Mouse (Mus musculus) kidney, postnatal 14 days (tissue): ENCODE results near the gene 4930404N11Rik.
A peak's percentile ranks its signal among the peaks of the same experiment; 100 is the strongest.

ENCODE experiments used
- DNase-seq: peaks from one replicate; pipeline ENCODE4 v3.0.0; 2022; ENCODE audit warnings: mixed read lengths

Gene 4930404N11Rik

DNA sequence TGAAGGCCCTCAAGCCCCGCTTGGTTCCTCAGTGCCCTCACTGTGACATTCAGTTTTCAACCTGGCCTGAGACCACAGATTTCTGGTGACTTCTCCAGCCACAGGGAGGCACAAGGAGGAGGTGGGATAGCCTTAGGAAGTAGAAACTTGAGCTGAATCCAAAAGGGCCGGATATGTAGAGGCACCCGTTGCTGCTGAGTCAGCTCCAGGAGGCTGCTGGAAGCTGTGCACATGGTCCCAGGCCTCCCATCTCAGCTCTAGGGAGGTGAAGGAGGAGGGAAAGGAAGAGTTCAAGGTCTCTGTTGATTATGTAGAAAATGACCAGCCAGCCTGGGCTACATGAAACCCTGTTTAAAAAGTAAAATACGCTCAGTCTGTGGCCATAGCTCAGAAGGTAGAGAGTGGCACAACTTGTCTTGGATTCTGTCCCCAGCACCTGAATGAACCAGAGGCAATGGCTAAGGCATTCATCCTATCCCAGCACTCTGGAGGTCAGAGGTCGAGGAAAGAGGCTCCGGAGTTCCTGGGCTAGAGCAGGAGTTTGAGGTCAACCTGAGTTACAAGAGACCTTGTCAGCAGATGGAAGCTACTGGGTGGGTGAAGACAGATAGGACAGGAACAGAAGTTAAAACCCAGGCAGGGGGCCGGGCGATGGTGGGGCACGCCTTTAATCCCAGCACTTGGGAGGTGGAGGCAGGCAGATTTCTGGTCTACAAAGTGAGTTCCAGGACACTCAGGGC, 10.7 kb downstream of the 4930404N11Rik start:
- no peak for DNase-seq

DNA sequence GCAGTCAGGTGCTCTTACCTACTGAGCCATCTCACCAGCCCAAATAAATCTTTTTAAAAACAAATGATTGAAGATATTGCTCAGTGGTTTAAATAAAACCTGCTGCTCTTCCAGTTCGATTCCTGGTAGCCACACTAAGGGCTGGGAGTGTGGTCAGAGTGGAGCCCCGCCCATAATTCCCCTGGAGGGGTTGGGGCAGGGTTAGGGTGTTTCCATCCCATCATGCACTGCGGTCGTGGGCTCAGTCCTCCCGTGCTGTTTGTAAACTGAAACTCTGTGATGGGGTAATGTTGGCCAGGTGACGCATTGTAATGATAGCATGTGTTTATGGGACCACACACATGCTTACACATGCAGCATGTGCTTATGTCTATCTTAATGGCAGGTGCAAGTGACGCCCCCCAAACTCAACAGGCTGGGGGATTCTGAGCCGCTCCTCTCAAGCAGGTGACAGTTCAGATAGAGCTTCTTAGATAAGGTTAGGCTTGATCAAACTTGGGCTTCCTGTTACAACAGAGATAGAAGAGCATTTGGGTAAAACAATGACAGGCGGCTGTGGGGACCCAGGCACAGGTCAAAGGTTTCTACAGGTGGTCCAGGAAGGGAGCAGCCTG, 13.8 kb downstream of the 4930404N11Rik start:
- DNase-seq, result no peak

DNA sequence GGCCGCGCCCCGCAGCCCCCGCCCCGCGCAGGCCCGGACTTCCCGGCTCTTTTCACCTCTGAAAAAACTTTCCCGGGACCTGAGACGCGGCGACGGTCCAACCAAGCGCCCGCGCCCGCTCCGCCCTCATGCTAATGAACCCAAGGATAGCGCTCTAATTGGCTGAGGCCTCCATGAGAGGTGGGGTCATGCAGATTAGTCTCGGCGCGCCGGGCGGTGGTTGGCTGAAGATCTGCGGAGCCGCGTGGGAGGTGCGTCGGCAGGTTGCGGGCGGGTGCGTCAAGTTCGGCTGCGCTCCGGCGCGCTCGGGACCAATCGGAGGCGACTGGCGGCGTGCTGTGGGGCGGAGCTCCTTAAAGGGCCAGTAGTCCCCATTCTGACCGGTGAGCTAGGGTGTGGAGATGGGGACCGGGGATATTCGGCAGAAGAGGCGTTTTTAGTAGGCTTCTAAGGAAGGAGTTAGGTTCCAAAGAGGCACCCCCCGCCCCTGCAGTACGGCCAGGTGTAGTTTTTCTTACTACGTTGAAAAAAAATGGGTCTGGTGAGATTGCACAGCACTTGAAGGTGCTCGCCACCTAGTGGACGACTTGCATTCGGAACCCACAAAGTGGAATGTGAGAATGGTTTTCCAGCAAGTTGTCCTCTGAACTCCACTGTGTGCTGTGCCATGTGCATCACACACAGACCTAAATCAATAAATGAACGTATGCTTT, 15.1 kb downstream of the 4930404N11Rik start, which contains the start of gene Hmg20b:
Gene Hmg20b, minus strand, starts transcription at position 130 of the 713 bp plus-strand sequence.
- DNase-seq, result peak; percentile 100

DNA sequence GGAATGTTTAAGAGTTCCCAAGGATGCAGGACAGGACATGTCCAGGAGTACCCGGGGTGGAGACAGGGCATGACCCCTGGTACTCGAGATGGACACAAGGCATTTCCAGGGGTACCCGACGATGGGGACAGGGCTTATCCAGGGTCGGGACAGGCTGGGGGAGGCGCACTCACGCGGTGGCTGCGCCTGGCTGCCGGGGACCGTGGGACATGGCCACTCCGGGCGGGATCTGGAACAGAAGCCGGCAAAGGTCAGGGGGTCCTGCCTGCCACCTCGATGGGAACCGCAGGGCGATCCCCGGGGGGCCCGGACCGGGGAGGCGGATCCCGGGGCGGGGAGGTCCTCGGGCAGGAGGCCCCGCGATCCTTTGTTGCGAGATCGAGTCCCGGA, 15.7 kb downstream of the 4930404N11Rik start:
- no peak for DNase-seq

DNA sequence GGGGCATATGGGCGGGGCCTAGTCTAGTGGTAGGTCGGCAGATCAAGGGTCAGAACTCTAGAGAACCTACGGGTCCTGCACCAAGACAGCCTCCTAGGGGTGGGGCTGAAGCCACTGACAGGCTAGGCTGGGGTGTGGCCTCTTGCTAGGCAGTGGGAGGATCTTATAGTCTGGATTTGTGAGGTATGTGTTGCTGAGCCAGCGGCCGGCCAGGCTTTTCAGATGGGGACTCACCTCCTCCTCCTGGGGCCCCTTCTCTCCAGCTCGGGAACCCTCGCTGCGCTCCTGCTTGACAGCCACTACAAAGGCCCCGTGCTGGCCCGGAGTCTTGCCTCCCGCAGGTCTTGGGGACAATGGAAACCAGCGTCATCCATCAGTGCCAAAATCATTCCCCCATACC, 16.5 kb downstream of the 4930404N11Rik start:
- peak; percentile 74 for DNase-seq

DNA sequence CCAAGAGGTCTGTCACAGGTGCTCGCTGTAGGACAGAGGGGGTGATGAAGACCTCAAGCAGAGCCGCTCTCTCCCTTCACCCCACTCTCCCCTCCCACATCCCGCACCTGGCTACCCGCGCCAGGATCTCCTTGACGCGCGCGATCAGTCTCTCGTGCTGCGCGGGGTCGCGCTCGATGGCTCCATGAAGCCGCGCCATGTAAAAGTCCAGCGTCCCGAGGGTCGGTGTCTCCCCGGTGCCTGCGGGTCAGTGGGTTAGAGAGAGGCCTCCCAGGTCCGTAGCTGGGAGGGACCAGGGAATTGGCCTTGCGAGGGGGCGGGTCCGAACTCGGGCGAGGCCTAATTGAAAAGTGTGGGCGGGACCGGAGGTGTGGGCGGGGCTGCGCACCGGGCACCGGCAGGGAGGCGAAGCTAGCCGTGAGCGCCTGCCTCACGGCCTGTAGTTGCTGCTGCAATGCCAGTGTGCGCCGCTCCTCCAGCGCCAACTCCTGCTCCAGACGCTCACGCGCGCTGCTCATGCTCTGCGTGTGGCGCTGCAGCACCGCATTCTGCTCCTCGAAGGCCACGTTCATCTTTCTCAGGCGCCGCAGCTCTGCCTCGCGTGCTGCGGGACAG, 19.1 kb downstream of the 4930404N11Rik start:
- DNase-seq, result peak; percentile 88

DNA sequence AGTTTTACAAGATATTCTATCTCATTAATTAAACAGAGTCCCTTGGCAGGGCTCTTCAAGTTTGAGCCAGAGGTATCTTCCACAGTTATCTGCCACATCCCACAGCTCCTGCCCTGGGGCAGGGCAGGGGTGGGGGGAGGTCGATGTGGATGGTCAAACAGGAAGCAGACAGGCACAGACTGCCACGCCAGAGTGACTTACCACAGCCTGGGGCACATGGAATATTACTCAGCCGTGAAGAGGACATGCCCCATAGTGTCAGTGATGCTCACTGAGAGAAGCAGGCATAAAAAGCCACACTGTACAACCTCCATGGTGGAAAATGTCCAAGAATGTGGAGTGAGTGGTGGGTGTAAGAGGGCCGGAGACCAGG, 20.5 kb downstream of the 4930404N11Rik start:
- DNase-seq, result no peak

DNA sequence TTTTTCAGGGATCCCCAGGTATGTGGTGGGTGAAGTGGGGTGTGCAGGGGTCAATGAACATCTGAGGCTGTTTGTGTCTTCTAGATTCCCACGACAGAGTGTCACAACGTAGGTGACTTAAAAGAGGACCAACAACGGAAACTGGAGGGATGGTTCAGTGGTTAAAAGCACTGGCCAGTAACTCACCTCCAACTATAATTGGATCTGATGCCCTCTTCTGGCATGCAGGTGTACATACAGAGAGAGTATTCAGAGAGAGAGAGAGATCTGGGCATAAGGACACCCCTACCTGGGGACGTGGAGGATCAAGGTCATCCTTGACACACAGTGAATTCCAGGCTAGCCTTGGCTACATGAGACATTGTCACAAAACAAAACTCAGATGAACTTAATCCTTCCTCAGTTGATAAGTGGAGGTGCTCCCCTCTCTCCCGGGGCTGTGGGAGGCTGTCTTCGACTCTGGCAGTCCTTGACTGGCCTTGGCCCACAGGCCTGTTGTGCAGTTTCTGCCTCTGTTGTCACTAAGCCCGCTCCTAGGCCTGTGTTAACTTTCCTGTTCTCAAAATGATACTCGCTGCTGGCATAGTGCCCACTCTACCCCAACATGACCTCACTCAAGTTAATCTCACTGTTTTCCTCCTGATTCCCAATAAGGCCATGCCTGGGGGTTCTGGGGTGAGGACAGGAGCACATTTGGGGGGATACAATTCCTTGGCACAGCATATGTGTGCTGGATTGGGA, 21.0 kb downstream of the 4930404N11Rik start:
- DNase-seq, result no peak

DNA sequence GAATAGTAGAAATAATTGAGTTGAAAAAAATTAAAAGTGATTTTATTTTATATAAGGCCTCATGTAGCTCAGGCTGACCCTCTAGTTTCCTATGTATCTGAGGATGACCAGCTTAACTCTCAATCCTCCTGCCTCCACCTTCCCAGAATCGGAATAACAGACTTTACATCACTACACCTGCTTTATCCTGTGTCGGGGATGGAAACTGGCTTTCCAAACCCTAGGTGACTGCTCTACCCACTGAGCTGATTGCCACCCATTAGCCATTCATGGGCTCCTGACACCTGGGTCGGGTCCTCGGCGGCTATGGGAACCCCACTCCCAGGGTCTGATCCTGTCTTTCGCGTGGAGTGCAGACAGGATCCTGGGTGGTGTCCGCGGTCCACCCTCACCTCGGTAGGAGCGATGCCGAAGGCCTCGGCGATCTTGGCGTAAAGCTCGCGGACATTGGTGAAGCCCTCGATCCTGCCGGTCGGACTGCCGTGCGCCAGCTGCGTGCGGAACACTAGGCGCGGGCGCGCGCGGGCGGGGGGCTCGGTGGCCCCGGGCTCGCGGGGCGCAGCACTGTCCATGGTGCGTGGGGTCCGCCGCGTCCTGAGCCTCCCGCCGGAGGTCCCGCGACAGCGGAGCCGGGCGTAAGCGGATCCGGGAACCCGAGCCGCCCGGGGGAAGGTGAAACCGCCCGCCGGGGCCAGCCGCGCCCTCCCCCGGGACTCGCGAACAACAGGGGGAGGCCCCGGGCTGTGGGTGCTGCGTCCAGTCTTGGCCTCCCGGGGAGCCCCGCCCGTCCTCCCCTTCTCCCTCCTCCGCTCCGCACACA, 22.7 kb downstream of the 4930404N11Rik start, which contains the start of gene Gipc3:
Gene Gipc3, minus strand, starts transcription at position 581 of the 820 bp plus-strand sequence.
- DNase-seq, result no peak

DNA sequence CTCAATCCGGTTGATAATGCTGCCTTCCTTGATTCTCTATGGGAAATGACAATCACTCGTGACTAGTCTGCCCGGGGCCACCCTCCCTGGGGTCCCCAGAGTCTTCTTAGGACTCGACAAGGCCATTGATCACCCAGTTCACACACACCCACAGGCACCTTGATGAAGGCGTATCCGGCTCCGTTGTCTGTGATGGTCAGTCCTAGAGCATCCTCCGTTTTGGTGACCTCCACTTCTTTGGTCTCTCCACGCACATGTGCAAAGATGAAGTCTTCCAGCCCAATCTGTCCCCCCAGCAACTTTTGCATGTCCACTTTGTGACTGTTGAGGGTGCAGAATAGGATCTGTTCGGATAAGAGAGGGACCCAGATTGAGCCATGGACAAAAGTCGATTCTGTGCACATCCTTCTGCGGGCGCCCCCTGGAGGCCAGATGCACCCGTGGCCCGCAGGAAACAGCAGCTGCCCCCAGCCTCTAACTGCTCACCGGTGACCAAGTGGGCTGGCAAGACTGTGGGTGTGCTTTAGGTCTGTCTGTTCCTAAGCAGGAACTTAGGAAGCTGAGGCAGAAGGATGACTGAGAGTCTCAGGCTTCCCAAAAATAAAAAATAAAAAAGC, 24.2 kb downstream of the 4930404N11Rik start:
- peak; percentile 81 for DNase-seq

DNA sequence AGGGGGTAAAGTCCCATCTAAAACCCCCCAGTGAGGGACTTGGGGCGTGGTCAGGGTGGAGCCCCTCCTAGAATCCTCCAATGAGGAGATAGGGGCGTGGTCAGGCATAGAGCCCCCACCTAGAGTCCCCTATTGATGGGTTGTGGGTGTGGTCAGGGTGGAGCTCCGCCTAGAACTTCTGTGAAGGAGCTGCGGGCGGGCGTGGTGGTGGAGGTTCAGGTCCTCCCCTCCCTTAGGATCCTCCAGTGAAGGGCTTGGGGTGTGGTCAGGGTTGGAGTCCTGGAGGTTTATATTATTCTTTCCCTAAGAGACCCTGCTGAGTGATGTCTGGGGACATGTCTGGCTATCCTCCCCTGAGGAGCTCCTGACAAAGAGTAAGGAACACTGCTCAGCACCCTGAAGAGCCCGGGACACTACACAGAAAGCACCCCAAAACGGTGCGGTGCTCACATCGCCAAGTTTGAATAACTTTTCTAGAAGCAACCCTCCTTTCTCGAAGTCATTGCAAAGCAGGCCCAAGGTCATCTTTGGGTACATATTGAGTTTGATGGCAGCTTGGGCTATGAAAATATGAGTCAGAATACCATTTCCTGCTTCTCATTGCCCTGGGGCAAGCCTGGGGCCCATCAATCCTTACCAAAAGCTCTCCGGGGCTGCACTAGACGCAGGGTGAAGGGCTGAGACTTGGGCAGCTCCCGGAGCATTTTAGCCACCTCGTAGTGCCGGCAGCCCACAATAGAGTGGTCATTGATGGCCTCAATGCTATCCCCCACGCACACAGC, 24.9 kb downstream of the 4930404N11Rik start:
- no peak for DNase-seq

DNA sequence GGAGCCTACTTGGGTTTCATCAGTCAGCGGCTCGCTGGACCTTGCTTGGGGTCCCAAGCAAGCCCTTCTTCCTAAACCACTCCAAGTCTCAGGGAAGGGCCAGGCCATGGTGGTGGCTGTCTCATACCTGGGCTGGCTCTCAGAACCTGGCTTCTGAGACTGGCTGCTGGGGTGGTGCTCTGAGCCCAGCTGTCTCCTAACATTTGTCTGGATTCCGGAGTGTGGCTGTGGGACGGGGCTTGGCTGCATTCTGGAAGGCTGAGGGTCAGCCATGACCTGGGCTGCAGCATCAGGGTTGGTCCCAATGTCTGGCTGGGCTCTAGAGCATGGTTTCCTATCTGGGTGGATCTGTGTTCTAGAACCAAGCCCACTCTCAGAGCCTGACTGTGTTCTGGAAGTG, 29.1 kb downstream of the 4930404N11Rik start:
- DNase-seq, result no peak

DNA sequence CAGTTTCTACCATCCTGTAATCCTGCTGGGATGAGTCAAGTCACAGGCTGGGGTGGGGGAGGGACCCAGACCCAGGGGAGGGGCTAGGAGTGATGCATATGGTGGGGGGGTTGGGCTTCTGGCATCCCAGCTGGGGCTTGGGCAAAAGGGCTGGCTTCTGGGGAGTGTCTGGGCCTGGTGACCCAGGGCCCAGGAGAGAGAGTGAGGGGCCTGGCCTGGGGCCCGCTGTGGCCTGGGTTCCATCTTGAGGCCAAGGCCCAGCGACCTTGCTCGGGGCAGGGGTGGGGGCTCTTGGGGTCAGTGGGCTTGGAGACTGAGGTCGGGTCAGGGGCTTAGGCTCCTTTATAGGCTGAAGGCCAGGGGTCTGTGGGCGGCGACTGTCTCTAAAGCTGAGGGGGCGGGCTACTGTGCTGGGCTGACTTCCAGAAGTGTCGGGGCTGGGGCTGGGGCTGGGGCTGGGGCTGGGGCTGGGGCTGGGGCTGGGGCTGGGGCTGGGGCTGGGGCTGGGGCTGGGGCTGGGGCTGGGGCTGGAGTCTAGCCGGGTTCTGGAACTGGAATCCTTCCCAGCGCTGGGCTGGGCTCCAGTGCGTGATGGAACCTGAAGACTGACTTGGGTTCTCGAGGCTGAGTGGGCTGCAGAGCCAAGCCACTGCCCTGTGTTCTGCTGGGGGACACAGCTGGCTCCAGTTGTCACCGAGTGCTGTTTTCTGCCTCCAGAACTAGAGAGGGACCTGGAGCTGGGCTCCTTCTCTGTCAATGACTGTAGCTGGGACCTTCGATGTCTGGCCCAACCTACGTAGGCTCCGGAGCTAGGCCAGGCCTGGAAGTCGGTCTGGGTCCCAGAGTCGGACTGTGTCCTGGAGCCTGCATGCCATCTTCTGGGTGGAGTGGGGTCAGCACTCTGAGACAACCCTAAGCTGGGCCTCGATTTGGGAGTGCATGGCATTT, 29.9 kb downstream of the 4930404N11Rik start:
- DNase-seq, result no peak

DNA sequence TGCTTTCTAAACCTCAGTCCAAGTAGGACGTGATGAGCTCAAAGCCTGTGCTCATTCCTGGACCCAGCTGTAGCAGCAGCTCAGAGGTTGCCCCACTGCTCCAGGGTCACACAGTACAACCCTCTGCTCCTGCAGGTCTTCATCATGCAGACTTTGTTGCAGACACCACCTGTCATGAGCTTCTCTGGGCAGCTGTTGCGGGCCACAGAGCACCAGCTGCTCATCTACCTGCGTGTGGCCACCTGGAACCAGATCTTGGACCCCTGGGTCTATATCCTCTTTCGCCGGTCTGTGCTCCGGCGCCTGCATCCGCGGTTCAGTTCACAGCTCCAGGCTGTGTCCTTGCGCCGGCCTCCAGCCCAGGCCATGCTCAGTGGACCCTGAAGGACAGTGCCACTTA, 31.3 kb downstream of the 4930404N11Rik start:
- no peak for DNase-seq

DNA sequence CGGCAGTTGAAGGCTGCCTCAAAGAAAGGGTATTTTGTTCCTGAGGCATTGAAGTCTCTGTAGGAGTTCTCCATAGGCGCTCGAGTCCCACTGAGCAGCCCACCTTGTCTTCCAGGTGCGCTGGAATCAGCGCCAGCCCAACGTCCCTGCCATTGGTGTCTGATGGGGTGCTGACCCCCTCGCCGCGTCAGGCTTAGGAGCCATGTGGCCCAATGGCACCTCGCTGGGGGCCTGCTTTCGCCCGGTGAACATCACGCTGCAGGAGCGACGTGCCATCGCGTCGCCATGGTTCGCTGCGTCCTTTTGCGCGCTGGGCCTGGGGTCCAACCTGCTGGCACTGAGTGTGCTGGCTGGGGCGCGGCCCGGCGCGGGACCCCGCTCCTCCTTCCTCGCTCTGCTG, 33.3 kb downstream of the 4930404N11Rik start:
- DNase-seq, result no peak

DNA sequence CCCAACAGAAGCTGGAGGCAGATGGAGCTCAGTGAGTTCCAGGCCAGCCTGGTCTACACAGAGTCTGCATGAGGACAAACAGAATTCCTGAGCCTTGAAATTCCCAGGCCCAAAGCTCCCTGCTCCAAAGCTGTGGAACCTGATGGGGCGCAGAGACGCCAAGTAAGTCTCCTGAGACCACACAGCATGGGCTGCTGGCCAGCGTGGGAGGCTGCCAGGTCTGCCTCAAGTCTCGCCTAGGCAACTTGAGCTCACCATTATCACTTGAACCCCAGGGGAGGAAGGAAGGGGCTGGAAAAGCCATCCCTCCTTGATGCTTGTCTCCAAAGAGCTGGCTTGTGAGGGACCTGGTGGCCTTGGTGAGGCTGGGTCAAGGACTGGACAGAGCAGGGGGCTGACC, 35.6 kb downstream of the 4930404N11Rik start:
- peak; percentile 61 for DNase-seq

DNA sequence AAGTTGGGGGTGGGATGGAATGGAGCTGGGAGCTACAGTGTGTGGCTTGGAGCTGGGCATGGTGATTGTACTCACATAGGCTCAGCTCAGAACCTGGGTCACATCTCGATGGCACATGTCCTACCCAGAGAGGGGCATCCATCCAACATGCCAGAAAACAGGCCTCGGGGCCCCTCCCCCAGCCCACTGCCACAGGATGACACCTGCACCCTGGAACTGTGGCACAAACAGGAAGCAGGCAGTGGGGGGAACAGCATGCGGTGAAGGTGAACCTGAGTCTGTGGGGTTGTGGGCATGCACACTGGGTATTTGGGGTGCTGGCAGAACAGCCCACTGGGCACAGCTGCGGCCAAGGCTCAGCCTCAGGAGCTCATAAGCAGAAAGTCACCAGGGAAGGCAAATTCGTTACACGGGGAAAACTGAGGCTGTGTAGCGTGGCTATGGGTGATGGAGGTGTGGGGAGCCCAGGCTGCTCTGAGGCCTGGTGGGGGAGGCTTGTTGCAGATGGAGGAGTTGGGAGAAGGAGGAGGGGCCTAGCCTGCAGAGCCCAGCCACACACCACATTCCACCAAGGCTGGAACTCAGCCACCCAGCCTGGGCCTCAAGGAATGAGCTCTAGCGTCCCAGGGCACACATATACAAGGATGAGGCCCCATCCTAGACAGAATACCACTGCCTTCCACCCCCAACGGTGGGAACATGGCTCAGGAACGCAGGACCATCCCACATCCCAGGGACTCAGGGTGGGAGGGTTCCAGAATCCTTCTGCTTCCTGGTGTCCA, 36.2 kb downstream of the 4930404N11Rik start:
- DNase-seq, result peak; percentile 64

DNA sequence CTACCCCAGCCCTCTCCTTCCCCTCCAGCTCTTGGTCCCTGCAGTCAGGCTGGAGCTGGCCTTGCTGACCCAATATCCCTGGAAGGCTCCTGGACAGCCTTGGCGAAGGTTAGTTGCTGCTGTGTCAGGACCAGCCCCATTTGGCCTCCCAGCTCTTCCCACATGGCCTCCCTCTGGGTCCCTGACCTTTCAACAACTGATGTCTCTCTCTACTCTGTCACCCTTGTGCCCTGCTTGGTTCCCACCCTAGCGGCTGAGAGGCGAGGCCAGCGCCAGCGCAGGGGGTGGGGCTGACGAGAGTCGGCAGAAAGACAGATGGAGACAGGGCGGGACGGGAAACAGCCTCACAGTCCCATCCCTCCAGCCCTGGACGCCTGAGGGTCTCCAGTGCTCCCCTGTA, 37.2 kb downstream of the 4930404N11Rik start, which contains the start of gene Tbxa2r:
Gene Tbxa2r, plus strand, starts transcription at position 346 of the 400 bp plus-strand sequence.
- DNase-seq, result peak; percentile 76
